Mouse (Mus musculus) E14TG2a.4 (cell line): ENCODE results near the gene Gm21860.
"Not testable (repeated sequence)": the region's sequence is repeated elsewhere in the genome, so short reads cannot be mapped to it uniquely, and the experiment has no call there.

Source experiments
- CTCF ChIP-seq: conservative IDR thresholded peaks from 2 replicates; pipeline ENCODE4 v1.5.1; 2014; ENCODE audit warnings: low read length
- POU5F1 ChIP-seq: IDR thresholded peaks from 2 replicates; pipeline ENCODE4 v1.6.1; 2014; ENCODE audit warnings: low read length, borderline replicate concordance

DNA sequence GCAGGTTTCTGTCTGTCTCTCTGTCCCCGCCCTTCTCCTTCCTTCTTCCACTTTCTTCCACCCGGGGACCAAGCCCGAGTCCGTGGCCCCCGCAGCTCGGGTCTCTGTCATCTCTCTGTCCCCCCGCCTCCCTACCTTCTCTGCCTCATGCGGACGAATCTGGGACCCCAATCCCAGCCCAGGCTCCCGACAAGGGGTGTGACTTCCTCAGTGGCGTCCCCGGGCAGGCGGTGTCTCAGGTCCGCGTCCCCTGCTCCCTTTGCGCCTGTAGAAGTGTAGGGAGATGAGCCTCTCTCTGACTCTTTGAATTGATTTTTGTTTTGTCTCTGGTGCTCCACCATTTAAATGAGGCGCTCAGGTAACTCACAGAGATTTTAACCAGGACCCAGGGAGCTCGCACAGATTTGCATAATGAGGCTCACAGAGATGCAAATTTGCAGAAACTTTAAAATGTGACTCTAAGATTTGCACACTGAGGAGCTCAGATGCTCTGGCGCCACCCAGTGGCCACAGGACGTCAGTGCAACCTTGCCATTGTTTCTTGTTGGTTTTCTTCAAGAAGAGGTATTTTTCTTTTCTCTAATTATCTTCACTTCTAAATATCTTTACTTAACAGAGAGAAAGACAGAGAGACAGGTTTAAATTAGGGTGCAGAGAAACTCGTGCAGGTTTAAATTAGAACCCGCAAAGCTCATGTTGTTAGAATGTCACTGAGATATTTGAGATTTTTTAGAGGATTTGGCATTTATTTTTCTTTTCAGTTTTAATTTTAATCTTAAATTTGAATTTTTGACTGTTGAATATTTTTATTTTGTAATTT is 35.8 kb downstream of the Gm21860 start:
- not testable (repeated sequence) for TF ChIP-seq CTCF, POU5F1
